ENCODE assay signal across 9 mouse cellular contexts in the genomic region with DNA sequence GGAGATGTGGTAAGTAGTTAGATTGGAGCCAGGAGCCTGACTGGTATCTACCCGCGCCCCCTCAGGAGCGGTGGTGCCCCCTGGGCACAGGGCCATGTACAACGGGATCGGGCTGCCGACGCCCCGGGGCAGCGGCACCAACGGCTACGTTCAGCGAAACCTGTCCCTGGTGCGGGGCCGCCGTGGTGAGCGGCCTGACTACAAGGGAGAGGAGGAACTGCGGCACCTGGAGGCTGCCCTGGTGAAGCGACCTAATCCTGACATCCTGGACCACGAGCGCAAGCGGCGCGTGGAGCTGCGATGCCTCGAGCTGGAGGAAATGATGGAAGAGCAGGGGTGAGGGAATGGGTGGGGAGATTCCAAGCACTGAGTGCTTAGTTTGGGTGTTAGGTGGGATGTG. TPM values are rescaled to one million over a fixed set of nuclear protein-coding genes. Genes with fewer than 3 reads are reported as not detected.
DNase-seq lines count a peak whose midpoint lies in the region; ATAC-seq lines count a peak whose summit lies in the region.
"Had no signal": no experiment of that assay in that cellular context is flagged by ENCODE, and none has a peak within 500 bp of the region (broad histone marks: within the 10 kb centered on the region; RNA-seq: fewer than 3 reads in every experiment).

No protein-coding gene starts in this region.

- H3K4me2 ChIP-seq in hindbrain, embryonic 14.5 days (replicated peaks): 0 out of 2 replicates have a peak overlapping the region, but pooled peaks have one; percentile 17
- peak overlapping the region; percentile 79; the same call in 1 of the 2 replicates for H3K4me2 ChIP-seq in liver, embryonic 12.5 days
- peak overlapping the region; percentile 34 for H3K4me2 ChIP-seq in stomach, embryonic 16.5 days (ENCODE audit: low read depth, low read length)

- H3K27ac ChIP-seq in hindbrain, embryonic 14.5 days: no peak overlapping the region
- no peak overlapping the region for H3K27ac ChIP-seq in liver, embryonic 12.5 days
- no peak overlapping the region for H3K27ac ChIP-seq in stomach, embryonic 16.5 days (ENCODE audit: low read length)

- H3K9me3 ChIP-seq in hindbrain, embryonic 14.5 days (ENCODE audit: control insufficient read depth, low read length): no peaks in the 10 kb centered on the region
- H3K9me3 ChIP-seq in liver, embryonic 12.5 days (replicated peaks): no peaks in the 10 kb centered on the region
- H3K9me3 ChIP-seq in stomach, embryonic 16.5 days (replicated peaks; ENCODE audit: control insufficient read depth, low read length): no peaks in the 10 kb centered on the region

- peak; percentile 66 for DNase-seq in adrenal gland, adult 2 months
- DNase-seq in adrenal gland, adult 8-10 months: no peak
- peak; percentile 37 for DNase-seq in thymus, postnatal 4 days
- no peak for DNase-seq in thymus, postnatal 0 days (ENCODE audit: low spot score)
- no peak for DNase-seq in hindbrain, embryonic 14.5 days (ENCODE audit: low spot score)
- DNase-seq in frontal cortex, postnatal 25 days (ENCODE audit: low spot score in 2 of 2): no peak

- peaks cover 48% of the 10 kb centered on the region for H3K36me3 ChIP-seq in hindbrain, embryonic 14.5 days (replicated peaks; ENCODE audit: control insufficient read depth, insufficient read depth)
- peaks cover 57% of the 10 kb centered on the region for H3K36me3 ChIP-seq in liver, embryonic 12.5 days
- peaks cover 30% of the 10 kb centered on the region for H3K36me3 ChIP-seq in stomach, embryonic 16.5 days (ENCODE audit: control insufficient read depth, insufficient read depth, low read length)

- H3K27me3 ChIP-seq in hindbrain, embryonic 14.5 days (ENCODE audit: control insufficient read depth, insufficient read depth, low read length): no peaks in the 10 kb centered on the region
- H3K27me3 ChIP-seq in liver, embryonic 12.5 days (replicated peaks): no peaks in the 10 kb centered on the region
- no peaks in the 10 kb centered on the region for H3K27me3 ChIP-seq in stomach, embryonic 16.5 days (ENCODE audit: control insufficient read depth, insufficient read depth, low read length)

- 81% methylated on average over 25 of the region's 25 CpGs for WGBS in hindbrain, embryonic 14.5 days
- 87% methylated on average over 25 of the region's 25 CpGs for WGBS in liver, embryonic 12.5 days (ENCODE audit: insufficient replicate concordance)
- WGBS in stomach, embryonic 16.5 days: 67% methylated on average over 25 of the region's 25 CpGs

- peaks cover 34% of the 10 kb centered on the region for H3K4me1 ChIP-seq in hindbrain, embryonic 14.5 days (replicated peaks; ENCODE audit: control insufficient read depth, insufficient read depth, low read length)
- peaks cover 29% of the 10 kb centered on the region for H3K4me1 ChIP-seq in liver, embryonic 12.5 days
- peaks cover 23% of the 10 kb centered on the region for H3K4me1 ChIP-seq in stomach, embryonic 16.5 days (ENCODE audit: control insufficient read depth, insufficient read depth, low read length)

- ATAC-seq in hindbrain, embryonic 14.5 days (ENCODE audit: low FRiP score): no peak
- ATAC-seq in liver, embryonic 12.5 days: no peak
- ATAC-seq in stomach, embryonic 16.5 days (ENCODE audit: insufficient read depth, low FRiP score): no peak

- H3K9ac ChIP-seq in hindbrain, embryonic 14.5 days: no peak overlapping the region; the same call in 1 of the 2 replicates
- H3K9ac ChIP-seq in liver, embryonic 12.5 days: no peak overlapping the region
- 0 out of 2 replicates have a peak overlapping the region, but pooled peaks have one; percentile 26 for H3K9ac ChIP-seq in stomach, embryonic 16.5 days (ENCODE audit: low read length)

- 0 out of 2 replicates have a peak overlapping the region, but pooled peaks have one; percentile 3 for H3K4me3 ChIP-seq in hindbrain, embryonic 14.5 days (replicated peaks; ENCODE audit: low read length)
- H3K4me3 ChIP-seq in liver, embryonic 12.5 days: no peak overlapping the region
- peak overlapping the region; percentile 26 for H3K4me3 ChIP-seq in stomach, embryonic 16.5 days (replicated peaks; ENCODE audit: low read length)

RNA-seq across cellular contexts. Expression of a gene that starts 16.5 kb away (rescaled TPM):
- 100 to 1,000 TPM; 322 to 545 TPM for total RNA-seq in adrenal gland, adult 2 months (2021)
- 1,031 and 1,277 TPM in 2 replicates for polyA plus RNA-seq in adrenal gland, adult 2 months (2012; rRNA removed)
- 1,000 to 10,000 TPM in 1 of 4 experiments, 100 to 1,000 TPM in 3; 612 to 1,355 (median 855) TPM for total RNA-seq in adrenal gland, adult 8-10 months (2022)
- polyA plus RNA-seq in thymus, postnatal 0 days (2015; fragmentation: Nextera tagmentation; extraction: Ambion mirVana): 318 and 508 TPM in 2 replicates
- polyA plus RNA-seq in hindbrain, embryonic 14.5 days (2014; fragmentation: Nextera tagmentation; extraction: Ambion mirVana): 390 and 455 TPM in 2 replicates
- 334 and 339 TPM in 2 replicates for polyA plus RNA-seq in liver, embryonic 12.5 days (2016; fragmentation: Nextera tagmentation; extraction: Ambion mirVana)
- 334 and 350 TPM in 2 replicates for polyA plus RNA-seq in stomach, embryonic 16.5 days (2015; fragmentation: Nextera tagmentation; extraction: Ambion mirVana)

RNA-seq across cellular contexts. Expression of a gene that starts 21.0 kb away (rescaled TPM):
- 1 to 10 TPM; 4.3 to 6.7 TPM for total RNA-seq in adrenal gland, adult 2 months (2021)
- polyA plus RNA-seq in adrenal gland, adult 2 months (2012; rRNA removed): 8.7 and 12.0 TPM in 2 replicates
- total RNA-seq in adrenal gland, adult 8-10 months (2022): 10 to 100 TPM in 3 of 4 experiments, 1 to 10 TPM in 1; 5.8 to 15.4 (median 13.1) TPM
- polyA plus RNA-seq in thymus, postnatal 0 days (2015; fragmentation: Nextera tagmentation; extraction: Ambion mirVana): 13.4 and 14.6 TPM in 2 replicates
- polyA plus RNA-seq in hindbrain, embryonic 14.5 days (2014; fragmentation: Nextera tagmentation; extraction: Ambion mirVana): 75.4 and 78.4 TPM in 2 replicates
- polyA plus RNA-seq in liver, embryonic 12.5 days (2016; fragmentation: Nextera tagmentation; extraction: Ambion mirVana): 2.9 and 3.6 TPM in 2 replicates
- polyA plus RNA-seq in stomach, embryonic 16.5 days (2015; fragmentation: Nextera tagmentation; extraction: Ambion mirVana): 19.4 and 19.8 TPM in 2 replicates

RNA-seq across cellular contexts. Expression of a gene that starts 22.1 kb away (rescaled TPM):
- 100 to 1,000 TPM; 447 to 451 TPM for total RNA-seq in adrenal gland, adult 2 months (2021)
- 513 and 552 TPM in 2 replicates for polyA plus RNA-seq in adrenal gland, adult 2 months (2012; rRNA removed)
- 100 to 1,000 TPM; 365 to 430 (median 403) TPM for total RNA-seq in adrenal gland, adult 8-10 months (2022)
- polyA plus RNA-seq in thymus, postnatal 0 days (2015; fragmentation: Nextera tagmentation; extraction: Ambion mirVana): 1,085 and 1,139 TPM in 2 replicates
- 1,176 and 1,404 TPM in 2 replicates for polyA plus RNA-seq in hindbrain, embryonic 14.5 days (2014; fragmentation: Nextera tagmentation; extraction: Ambion mirVana)
- polyA plus RNA-seq in liver, embryonic 12.5 days (2016; fragmentation: Nextera tagmentation; extraction: Ambion mirVana): 588 and 602 TPM in 2 replicates
- polyA plus RNA-seq in stomach, embryonic 16.5 days (2015; fragmentation: Nextera tagmentation; extraction: Ambion mirVana): 906 and 920 TPM in 2 replicates

RNA-seq across cellular contexts. Expression of a gene that starts 29.0 kb away (rescaled TPM):
- total RNA-seq in adrenal gland, adult 2 months (2021): not detected
- 0.10 and 0.24 TPM in 2 replicates for polyA plus RNA-seq in adrenal gland, adult 2 months (2012; rRNA removed)
- total RNA-seq in adrenal gland, adult 8-10 months (2022): not detected
- 0.40 and 0.48 TPM in 2 replicates for polyA plus RNA-seq in thymus, postnatal 0 days (2015; fragmentation: Nextera tagmentation; extraction: Ambion mirVana)
- not detected in 2 replicates for polyA plus RNA-seq in hindbrain, embryonic 14.5 days (2014; fragmentation: Nextera tagmentation; extraction: Ambion mirVana)
- polyA plus RNA-seq in liver, embryonic 12.5 days (2016; fragmentation: Nextera tagmentation; extraction: Ambion mirVana): not detected in 2 replicates
- polyA plus RNA-seq in stomach, embryonic 16.5 days (2015; fragmentation: Nextera tagmentation; extraction: Ambion mirVana): 0.21 TPM in 1 of 2 replicates, not detected in the other
- polyA plus RNA-seq: C2C12 had no signal

RNA-seq across cellular contexts. Expression of a gene that starts 35.5 kb away (rescaled TPM):
- 10 to 100 TPM; 61.8 to 85.0 TPM for total RNA-seq in adrenal gland, adult 2 months (2021)
- polyA plus RNA-seq in adrenal gland, adult 2 months (2012; rRNA removed): 45.8 and 49.3 TPM in 2 replicates
- 100 to 1,000 TPM in 2 of 4 experiments, 10 to 100 TPM in 2; 82.9 to 115 (median 102) TPM for total RNA-seq in adrenal gland, adult 8-10 months (2022)
- polyA plus RNA-seq in thymus, postnatal 0 days (2015; fragmentation: Nextera tagmentation; extraction: Ambion mirVana): 37.7 and 41.0 TPM in 2 replicates
- 179 and 183 TPM in 2 replicates for polyA plus RNA-seq in hindbrain, embryonic 14.5 days (2014; fragmentation: Nextera tagmentation; extraction: Ambion mirVana)
- polyA plus RNA-seq in liver, embryonic 12.5 days (2016; fragmentation: Nextera tagmentation; extraction: Ambion mirVana): 22.4 and 22.6 TPM in 2 replicates
- 43.3 and 47.0 TPM in 2 replicates for polyA plus RNA-seq in stomach, embryonic 16.5 days (2015; fragmentation: Nextera tagmentation; extraction: Ambion mirVana)

Comparison
In these comparisons a context has a peak if more than half of its experiments do, and no peak if none do; other contexts are left out.
1. DNase-seq: peak in adrenal gland, adult 2 months (single experiment) and thymus, postnatal 4 days (single experiment); none in adrenal gland, adult 8-10 months (single experiment), thymus, postnatal 0 days (single experiment), hindbrain, embryonic 14.5 days (single experiment) and frontal cortex, postnatal 25 days (0 of 2).
2. H3K4me2 ChIP-seq: peak in every context shown above with its lines; median percentile 79 in liver, embryonic 12.5 days; 34 in stomach, embryonic 16.5 days; 17 in hindbrain, embryonic 14.5 days.